Mouse (Mus musculus) heart, adult 2 months (tissue): ENCODE measurements around the gene Ubtd2.

Experiments
- CTCF ChIP-seq: fragments of 200-600 bp; IDR thresholded peaks from 2 replicates; pipeline ENCODE4 v1.8.1; 2022; ENCODE audit warnings: antibody characterized with exemption, mild to moderate bottlenecking, moderate library complexity
- POLR2A ChIP-seq: fragments of 200-500 bp; IDR thresholded peaks from 2 replicates; pipeline ENCODE4 v1.6.1; 2011; ENCODE audit warnings: mild to moderate bottlenecking, low read depth, low read length, control low read depth; ENCODE audit not compliant: insufficient read depth

- TF ChIP-seq POLR2A, result no peak
- no peak for TF ChIP-seq CTCF
These were observed 26.4 kb downstream of the Ubtd2 start for GRCm38 (mm10) chr11:32481525-32481924.
